Comparison of ENCODE assay signal across 8 mouse cellular contexts in the genomic region with DNA sequence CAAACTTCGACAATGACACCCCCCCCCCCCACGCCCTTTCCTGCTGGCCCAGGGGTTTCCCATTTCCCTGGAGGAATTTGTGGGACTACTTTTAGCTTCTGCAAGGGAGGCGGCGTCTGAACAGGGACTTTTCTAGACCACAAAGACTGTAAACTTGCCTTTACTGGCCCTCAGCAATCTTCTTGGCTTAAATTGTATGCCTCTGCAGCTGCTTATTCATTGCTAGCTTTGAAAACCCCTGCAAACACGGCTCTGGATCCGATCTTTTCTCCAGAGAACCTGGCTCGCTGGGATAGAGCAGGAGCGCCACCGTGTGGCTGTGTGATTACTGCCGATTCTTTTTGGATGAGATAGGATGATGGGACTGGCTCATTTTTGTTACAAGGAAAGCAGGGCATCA. TPM values are rescaled to one million over a fixed set of nuclear protein-coding genes. Genes with fewer than 3 reads are reported as not detected.
DNase-seq lines count a peak whose midpoint lies in the region; ATAC-seq and TF ChIP-seq lines count a peak whose summit lies in the region.

No protein-coding gene starts in this region.

- H3K27me3 ChIP-seq in hindbrain, embryonic 12.5 days = no peaks in the 10 kb centered on the region
- no peaks in the 10 kb centered on the region for H3K27me3 ChIP-seq in lung, postnatal 0 days (replicated peaks; ENCODE audit: insufficient read depth, low read length)

- H3K9me3 ChIP-seq in hindbrain, embryonic 12.5 days (replicated peaks) = 0 out of 2 replicates have a peak, but pooled peaks cover 3% of the 10 kb centered on the region
- H3K9me3 ChIP-seq in lung, postnatal 0 days (ENCODE audit: low read length) = no peaks in the 10 kb centered on the region

- TF ChIP-seq EP300 in lung, postnatal 0 days (IDR thresholded peaks at IDR 0.05) = no peak

- peaks cover 6% of the 10 kb centered on the region; the same call in 1 of the 2 replicates for H3K4me1 ChIP-seq in hindbrain, embryonic 12.5 days
- H3K4me1 ChIP-seq in lung, postnatal 0 days (ENCODE audit: insufficient read depth, low read depth, low read length) = no peaks in the 10 kb centered on the region

- peak overlapping the region; percentile 43 for H3K4me2 ChIP-seq in hindbrain, embryonic 12.5 days (replicated peaks)
- peak overlapping the region; percentile 40 for H3K4me2 ChIP-seq in lung, postnatal 0 days (replicated peaks; ENCODE audit: low read depth, low read length)

- peak; percentile 96 for DNase-seq in NIH3T3 (ENCODE audit: low read depth)
- peak; percentile 57 for DNase-seq in cerebellum, adult 9-11 months
- DNase-seq in frontal cortex, postnatal 10 days (ENCODE audit: low spot score in 2 of 2) = peak; percentile 69 to 89
- DNase-seq in layer of hippocampus, postnatal 10 days (ENCODE audit: low spot score in 2 of 2) = peak; percentile 96 to 97
- DNase-seq in lung, postnatal 0 days (ENCODE audit: low spot score) = peak; percentile 94
- DNase-seq in ovary, postnatal 10 days (ENCODE audit: low spot score) = peak; percentile 84
- DNase-seq in thymus, postnatal 0 days (ENCODE audit: low spot score) = peak; percentile 91

- no peaks in the 10 kb centered on the region for H3K36me3 ChIP-seq in hindbrain, embryonic 12.5 days
- no peaks in the 10 kb centered on the region for H3K36me3 ChIP-seq in lung, postnatal 0 days (ENCODE audit: insufficient read depth, low read length)

- H3K4me3 ChIP-seq in hindbrain, embryonic 12.5 days = no peak overlapping the region
- no peak overlapping the region for H3K4me3 ChIP-seq in lung, postnatal 0 days (ENCODE audit: low read depth, low read length)

- H3K27ac ChIP-seq in hindbrain, embryonic 12.5 days = no peak overlapping the region
- no peak overlapping the region; the same call in 1 of the 2 replicates for H3K27ac ChIP-seq in lung, postnatal 0 days (ENCODE audit: low read length)

- no peak for ATAC-seq in hindbrain, embryonic 12.5 days (ENCODE audit: low FRiP score)
- ATAC-seq in lung, postnatal 0 days = peak; percentile 74

- H3K9ac ChIP-seq in hindbrain, embryonic 12.5 days = no peak overlapping the region
- no peak overlapping the region for H3K9ac ChIP-seq in lung, postnatal 0 days (replicated peaks; ENCODE audit: low read depth)

- 13% methylated on average over 10 of the region's 10 CpGs for WGBS in hindbrain, embryonic 12.5 days
- 7% methylated on average over 10 of the region's 10 CpGs for WGBS in lung, postnatal 0 days

- peak; percentile 99 for TF ChIP-seq CTCF in lung, postnatal 0 days (IDR thresholded peaks at IDR 0.05)

RNA-seq across cellular contexts. Expression of gene 1700012B07Rik, which starts 32.7 kb away (rescaled TPM):
- not detected in 2 replicates for polyA plus RNA-seq in hindbrain, embryonic 12.5 days (2016; fragmentation: Nextera tagmentation; extraction: Ambion mirVana)
- total RNA-seq in layer of hippocampus, postnatal 10 days (2021) = not detected
- 0.15 TPM in 1 of 2 replicates, not detected in the other for polyA plus RNA-seq in lung, postnatal 0 days (2015; fragmentation: Nextera tagmentation; extraction: Ambion mirVana)
- polyA plus RNA-seq in thymus, postnatal 0 days (2015; fragmentation: Nextera tagmentation; extraction: Ambion mirVana) = 1.2 and 1.3 TPM in 2 replicates
